Comparison of ENCODE assay signal across 1 mouse cellular context in the genomic region with DNA sequence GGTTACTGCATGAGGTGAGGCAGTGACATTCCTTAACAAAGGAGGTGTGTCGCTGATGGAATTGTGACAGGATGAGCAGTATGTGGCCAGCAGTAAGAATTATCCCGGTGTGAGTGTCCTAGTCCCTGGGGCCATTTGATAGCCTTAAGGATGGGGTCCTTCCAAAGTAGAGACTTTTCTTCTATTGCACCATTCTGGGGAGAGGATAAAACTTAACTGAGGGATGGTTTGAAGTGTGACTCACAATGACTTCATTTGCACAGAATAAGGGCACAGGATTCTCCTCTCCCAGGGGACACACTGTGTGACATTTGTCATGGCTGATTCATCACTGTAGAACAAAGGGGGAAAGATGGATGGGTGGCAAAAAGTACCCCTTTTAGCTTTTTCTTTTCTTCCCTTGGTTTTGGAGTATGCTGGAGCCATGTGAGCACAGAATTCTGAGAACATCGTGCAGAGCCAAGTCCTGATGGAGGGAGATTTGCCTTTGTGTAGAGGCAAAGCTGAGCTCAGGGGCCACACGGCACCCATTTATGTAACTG.
TF ChIP-seq lines count a peak whose summit lies in the region.

No protein-coding gene starts in this region.

TF ChIP-seq in CH12.LX, 34 proteins besides CTCF, POLR2A, EP300 and RAD21 (continued from another document):
- no peak for TF ChIP-seq ZKSCAN1 (IDR thresholded peaks at IDR 0.05; ENCODE audit: borderline replicate concordance, low read depth, low read length)
- TF ChIP-seq SIN3A (IDR thresholded peaks at IDR 0.05; ENCODE audit: low read length) = no peak
- no peak for TF ChIP-seq MEF2A (IDR thresholded peaks at IDR 0.05; ENCODE audit: borderline replicate concordance, low read depth, low read length)
- no peak for TF ChIP-seq BHLHE40 (IDR thresholded peaks at IDR 0.05; ENCODE audit: low read depth, low read length)
- no peak for TF ChIP-seq ZNF384 (IDR thresholded peaks at IDR 0.05; ENCODE audit: low read depth, low read length)
- no peak for TF ChIP-seq RCOR1 (conservative IDR thresholded peaks at IDR 0.05; ENCODE audit: low read depth, low read length)
- no peak for TF ChIP-seq JUN (IDR thresholded peaks at IDR 0.05; ENCODE audit: insufficient read depth, low read depth, low read length)
- TF ChIP-seq UBTF (IDR thresholded peaks at IDR 0.05; ENCODE audit: low read depth, low read length) = no peak
- no peak for TF ChIP-seq USF1 (IDR thresholded peaks at IDR 0.05; ENCODE audit: low read depth, low read length)
